Mouse (Mus musculus) myocyte (in vitro differentiated cells): Measurements from ENCODE around the gene Aff1. TPM values are rescaled to one million over a fixed set of nuclear protein-coding genes. Genes with fewer than 3 reads are reported as not detected.

Source experiments
- H3K27me3 ChIP-seq: one replicate; pipeline ENCODE4 v1.6.1; 2011; ENCODE audit not compliant: control insufficient read depth, insufficient read depth, insufficient read length
- H3K36me3 ChIP-seq: one replicate; pipeline ENCODE4 v1.6.1; 2011; ENCODE audit not compliant: control insufficient read depth, insufficient read depth
- H3K4me2 ChIP-seq: one replicate; pipeline ENCODE4 v1.6.1; 2011; ENCODE audit warnings: low read depth, control low read depth
- H3K4me3 ChIP-seq: one replicate; pipeline ENCODE4 v1.5.1; 2011; ENCODE audit warnings: mild to moderate bottlenecking, control low read depth, moderate library complexity
- H3K79me2 ChIP-seq: one replicate; pipeline ENCODE4 v1.6.1; 2011; ENCODE audit not compliant: control insufficient read depth, insufficient read depth
- H3ac ChIP-seq: one replicate; pipeline ENCODE4 v1.6.1; 2011; ENCODE audit not compliant: control insufficient read depth, insufficient read length
- CEBPB ChIP-seq: IDR thresholded peaks from 2 replicates; pipeline ENCODE4 v1.6.1; 2011; ENCODE audit warnings: mild to moderate bottlenecking, moderate library complexity; ENCODE audit not compliant: poor library complexity, insufficient read depth, severe bottlenecking
- E2F4 ChIP-seq: IDR thresholded peaks from one replicate; pipeline ENCODE4 v1.6.1; 2011; ENCODE audit warnings: mild to moderate bottlenecking, control low read depth, moderate library complexity; ENCODE audit not compliant: insufficient read depth
- MAX ChIP-seq: IDR thresholded peaks from one replicate; pipeline ENCODE4 v1.6.1; 2011; ENCODE audit warnings: low read depth, mild to moderate bottlenecking, control low read depth
- MYOD1 ChIP-seq, 3 experiments: IDR thresholded peaks; one replicate each; pipeline ENCODE4 v1.6.1; 2011; ENCODE audit warnings: control low read depth in 2 of 3, low read depth in 2 of 3, mild to moderate bottlenecking in 2 of 3, moderate library complexity in 1 of 3; ENCODE audit not compliant: insufficient read length in 2 of 3, control insufficient read depth in 1 of 3
- MYOG ChIP-seq, 3 experiments: IDR thresholded peaks; one replicate each; pipeline ENCODE4 v1.6.1; 2011; ENCODE audit warnings: control low read depth in 2 of 3, low read depth in 2 of 3, mild to moderate bottlenecking in 2 of 3; ENCODE audit not compliant: insufficient read length in 2 of 3, control insufficient read depth in 1 of 3, insufficient read depth in 1 of 3
- POLR2A ChIP-seq: IDR thresholded peaks from one replicate; pipeline ENCODE4 v1.6.1; 2011; ENCODE audit warnings: low read depth, mild to moderate bottlenecking, control low read depth, moderate library complexity; ENCODE audit not compliant: insufficient read length
- POLR2AphosphoS2 ChIP-seq: IDR thresholded peaks from one replicate; pipeline ENCODE4 v1.6.1; 2011; ENCODE audit warnings: low read depth, control low read depth; ENCODE audit not compliant: insufficient read length
- REST ChIP-seq: IDR thresholded peaks from one replicate; pipeline ENCODE4 v1.6.1; 2011; ENCODE audit warnings: mild to moderate bottlenecking, control low read depth, moderate library complexity; ENCODE audit not compliant: insufficient read depth, insufficient read length
- SRF ChIP-seq: IDR thresholded peaks from one replicate; pipeline ENCODE4 v1.6.1; 2011; ENCODE audit warnings: low read depth; ENCODE audit not compliant: control insufficient read depth, insufficient read length
- TCF12 ChIP-seq: IDR thresholded peaks from one replicate; pipeline ENCODE4 v1.6.1; 2011; ENCODE audit warnings: mild to moderate bottlenecking, control low read depth; ENCODE audit not compliant: poor library complexity, insufficient read depth, severe bottlenecking
- TCF3 ChIP-seq: IDR thresholded peaks from one replicate; pipeline ENCODE4 v1.6.1; 2011; ENCODE audit warnings: low read depth, control low read depth; ENCODE audit not compliant: insufficient read length
- USF1 ChIP-seq: IDR thresholded peaks from one replicate; pipeline ENCODE4 v1.6.1; 2011; ENCODE audit warnings: low read depth, mild to moderate bottlenecking, control low read depth, moderate library complexity
- polyA plus RNA-seq: library from polyadenylated mRNA; unstranded; fragments of >200 nt; fragmentation: generic; extraction: Trizol; gene quantifications from one replicate; pipeline ENCODE4 v1.2.1, GENCODE M21; 2012; ENCODE audit warnings: missing spikeins

The Aff1 gene
- polyA plus RNA-seq, 1 experiment, result 16.4 TPM

GRCm38 (mm10) chr5:103766432-103766815, 74.2 kb downstream of the Aff1 start:
- no peak overlapping the region for H3K4me3 ChIP-seq
- H3K27me3 ChIP-seq, result no peaks in the 10 kb centered on the region
- H3K79me2 ChIP-seq, result peaks cover 100% of the 10 kb centered on the region
- no peaks in the 10 kb centered on the region for H3K36me3 ChIP-seq
- no peak overlapping the region for H3ac ChIP-seq
- no peak for TF ChIP-seq SRF
- peak in 2 of 3 experiments; percentile 70 to 73 for TF ChIP-seq MYOD1 (IDR thresholded peaks at IDR 0.05; ENCODE audit: control insufficient read depth in 1 of 3, insufficient read length in 2 of 3, low read depth in 2 of 3)
- peak in 2 of 3 experiments; percentile 66 to 71 for TF ChIP-seq MYOG (IDR thresholded peaks at IDR 0.05; ENCODE audit: control insufficient read depth in 1 of 3, insufficient read depth in 1 of 3, insufficient read length in 2 of 3, low read depth in 2 of 3)
- TF ChIP-seq TCF12, result peak; percentile 42
- no peak overlapping the region for H3K4me2 ChIP-seq

- Histone ChIP-seq H3K79me2 (peaks cover 100% of the 10 kb centered on the region), H3K4me2 (no peak overlapping the region), H3K27me3 (no peaks in the 10 kb centered on the region), H3K4me3 (no peak overlapping the region), H3K36me3 (no peaks in the 10 kb centered on the region), H3ac (no peak overlapping the region)
- no peak for TF ChIP-seq TCF12
- TF ChIP-seq CEBPB, result no peak
- no peak for TF ChIP-seq MYOG (IDR thresholded peaks at IDR 0.05; ENCODE audit: control insufficient read depth in 1 of 3, insufficient read depth in 1 of 3, insufficient read length in 2 of 3, low read depth in 2 of 3)
- TF ChIP-seq USF1, result no peak
- TF ChIP-seq SRF, result no peak
- no peak for TF ChIP-seq TCF3
- TF ChIP-seq POLR2AphosphoS2, result no peak
- TF ChIP-seq REST, result no peak
- no peak for TF ChIP-seq MAX
Observed at GRCm38 (mm10) chr5:103768961-103769360, 76.8 kb downstream of the Aff1 start.

- no peak overlapping the region for H3K4me3 ChIP-seq
- H3K27me3 ChIP-seq, result no peaks in the 10 kb centered on the region
- no peak overlapping the region for H3ac ChIP-seq
- TF ChIP-seq SRF (no peak), TCF3 (no peak), MAX (no peak), REST (no peak), TCF12 (no peak), USF1 (no peak), CEBPB (no peak), E2F4 (no peak), POLR2A (no peak), MYOG (IDR thresholded peaks at IDR 0.05; ENCODE audit: control insufficient read depth in 1 of 3, insufficient read depth in 1 of 3, insufficient read length in 2 of 3, low read depth in 2 of 3) (no peak), POLR2AphosphoS2 (no peak), MYOD1 (IDR thresholded peaks at IDR 0.05; ENCODE audit: control insufficient read depth in 1 of 3, insufficient read length in 2 of 3, low read depth in 2 of 3) (no peak)
- H3K36me3 ChIP-seq, result no peaks in the 10 kb centered on the region
- no peak overlapping the region for H3K4me2 ChIP-seq
- H3K79me2 ChIP-seq, result peaks cover 93% of the 10 kb centered on the region
Observed at GRCm38 (mm10) chr5:103769701-103770100, 77.5 kb downstream of the Aff1 start.

GRCm38 (mm10) chr5:103770447-103771222, 78.5 kb downstream of the Aff1 start:
- H3K4me2 ChIP-seq, result no peak overlapping the region
- TF ChIP-seq REST (no peak), POLR2AphosphoS2 (no peak), CEBPB (no peak), MYOD1 (IDR thresholded peaks at IDR 0.05; ENCODE audit: control insufficient read depth in 1 of 3, insufficient read length in 2 of 3, low read depth in 2 of 3) (no peak), MAX (no peak), TCF12 (no peak), TCF3 (no peak), E2F4 (no peak), SRF (no peak), USF1 (no peak), MYOG (IDR thresholded peaks at IDR 0.05; ENCODE audit: control insufficient read depth in 1 of 3, insufficient read depth in 1 of 3, insufficient read length in 2 of 3, low read depth in 2 of 3) (no peak)

GRCm38 (mm10) chr5:103771380-103771779, 79.2 kb downstream of the Aff1 start:
- Histone ChIP-seq H3K79me2 (peaks cover 86% of the 10 kb centered on the region), H3K4me3 (no peak overlapping the region), H3ac (no peak overlapping the region), H3K36me3 (no peaks in the 10 kb centered on the region), H3K27me3 (no peaks in the 10 kb centered on the region), H3K4me2 (no peak overlapping the region)
- TF ChIP-seq TCF3 (no peak), MAX (no peak), MYOG (IDR thresholded peaks at IDR 0.05; ENCODE audit: control insufficient read depth in 1 of 3, insufficient read depth in 1 of 3, insufficient read length in 2 of 3, low read depth in 2 of 3) (no peak), REST (no peak), TCF12 (no peak), POLR2A (no peak), E2F4 (no peak), CEBPB (no peak), MYOD1 (IDR thresholded peaks at IDR 0.05; ENCODE audit: control insufficient read depth in 1 of 3, insufficient read length in 2 of 3, low read depth in 2 of 3) (no peak)

More at GRCm38 (mm10) chr5:103770447-103771222, 78.5 kb downstream of the Aff1 start:
- no peak overlapping the region for H3ac ChIP-seq
- H3K4me3 ChIP-seq, result no peak overlapping the region
- H3K36me3 ChIP-seq, result no peaks in the 10 kb centered on the region
- no peaks in the 10 kb centered on the region for H3K27me3 ChIP-seq
- H3K79me2 ChIP-seq, result peaks cover 86% of the 10 kb centered on the region
